Mouse (Mus musculus): Measurements from ENCODE around the gene Plce1. TPM values are rescaled to one million over a fixed set of nuclear protein-coding genes. Genes with fewer than 3 reads are reported as not detected.
"Not testable (repeated sequence)": the region's sequence is repeated elsewhere in the genome, so short reads cannot be mapped to it uniquely, and the experiment has no call there.

Plce1 gene
- polyA plus RNA-seq, 1 experiment from 2014 or later: 3.3 TPM

DNA sequence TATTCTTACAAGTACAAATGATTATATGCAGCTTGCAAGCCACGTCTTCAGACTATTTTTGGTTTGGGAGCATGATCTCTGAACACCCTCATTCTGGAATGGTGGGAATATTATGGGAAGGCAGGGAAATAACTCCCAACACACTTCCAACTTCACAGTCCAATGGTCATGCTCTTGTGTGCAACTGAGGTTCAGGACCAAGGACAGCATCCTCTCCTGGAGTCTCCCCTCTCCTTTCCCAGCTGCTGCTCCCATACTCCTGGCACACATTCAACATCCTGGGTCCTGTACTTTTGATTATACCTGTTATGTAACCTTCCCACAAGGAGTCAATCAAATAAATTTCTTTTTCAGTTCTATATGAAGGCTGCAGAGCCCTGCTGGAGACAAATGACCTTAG is 77.9 kb downstream of the Plce1 start:
- H3K4me1 ChIP-seq: no peaks in the 10 kb centered on the region
- no peak overlapping the region for H3K9ac ChIP-seq
- H3K27me3 ChIP-seq: no peaks in the 10 kb centered on the region
- H3K27ac ChIP-seq: no peak overlapping the region
- no peaks in the 10 kb centered on the region for H3K9me3 ChIP-seq
- H3K4me2 ChIP-seq: no peak overlapping the region
- H3K36me3 ChIP-seq: no peaks in the 10 kb centered on the region
- 39% methylated on average over 1 of the region's 1 CpGs for WGBS
- ATAC-seq (ENCODE audit: borderline replicate concordance, extremely low read depth, low FRiP score, low TSS enrichment): no peak
- H3K4me3 ChIP-seq: no peak overlapping the region

DNA sequence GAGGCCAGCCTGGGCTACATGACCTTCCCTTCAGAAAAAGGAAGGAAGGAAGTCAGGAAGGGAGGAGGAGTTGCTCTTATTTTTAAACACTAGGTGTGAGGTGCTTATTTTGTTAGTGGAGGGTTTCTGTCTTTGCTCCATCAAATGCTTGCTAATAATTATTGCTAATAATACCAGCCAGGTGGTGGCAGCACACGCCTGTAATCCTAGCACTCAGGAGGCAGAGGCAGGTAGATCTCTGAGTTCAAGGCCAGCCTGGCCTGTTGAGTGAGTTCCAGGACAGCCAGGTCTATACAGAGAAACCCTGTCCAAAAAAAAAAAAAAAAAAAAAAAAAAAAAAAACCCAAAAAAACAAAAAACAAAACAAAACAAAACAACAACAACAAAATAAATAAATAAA is 81.0 kb downstream of the Plce1 start:
- H3K4me1 ChIP-seq; H3K4me2 ChIP-seq; H3K27ac ChIP-seq; H3K9ac ChIP-seq; H3K9me3 ChIP-seq; ATAC-seq (ENCODE audit: borderline replicate concordance, extremely low read depth, low FRiP score, low TSS enrichment); H3K4me3 ChIP-seq; H3K36me3 ChIP-seq; H3K27me3 ChIP-seq: not testable (repeated sequence)
- WGBS: 92% methylated on average over 1 of the region's 1 CpGs

DNA sequence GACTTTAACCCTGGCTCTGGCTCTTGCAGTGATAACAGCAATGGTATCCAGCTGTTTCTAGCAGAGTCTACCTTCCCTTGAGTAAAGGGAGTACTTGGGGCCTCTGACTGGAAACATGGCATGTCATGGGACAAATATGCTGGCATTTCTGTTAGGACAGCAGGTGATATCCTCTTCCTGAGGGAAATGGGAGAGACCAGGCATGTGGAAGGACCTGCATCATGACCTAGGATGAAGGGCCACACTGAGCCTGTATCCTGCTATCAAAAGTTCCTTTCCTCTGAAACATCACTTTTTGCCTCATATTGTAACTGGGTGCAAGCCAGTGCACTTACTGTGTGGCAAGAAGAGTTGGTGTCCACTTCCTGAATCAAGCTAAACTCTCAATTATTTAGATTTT is 85.2 kb downstream of the Plce1 start:
- Histone ChIP-seq H3K36me3 (no peaks in the 10 kb centered on the region), H3K27ac (no peak overlapping the region), H3K4me1 (peaks cover 4% of the 10 kb centered on the region; the same call in 1 of the 2 replicates), H3K9ac (no peak overlapping the region), H3K4me2 (no peak overlapping the region), H3K9me3 (no peaks in the 10 kb centered on the region), H3K4me3 (no peak overlapping the region), H3K27me3 (no peaks in the 10 kb centered on the region)
- ATAC-seq (ENCODE audit: borderline replicate concordance, extremely low read depth, low FRiP score, low TSS enrichment): no peak

DNA sequence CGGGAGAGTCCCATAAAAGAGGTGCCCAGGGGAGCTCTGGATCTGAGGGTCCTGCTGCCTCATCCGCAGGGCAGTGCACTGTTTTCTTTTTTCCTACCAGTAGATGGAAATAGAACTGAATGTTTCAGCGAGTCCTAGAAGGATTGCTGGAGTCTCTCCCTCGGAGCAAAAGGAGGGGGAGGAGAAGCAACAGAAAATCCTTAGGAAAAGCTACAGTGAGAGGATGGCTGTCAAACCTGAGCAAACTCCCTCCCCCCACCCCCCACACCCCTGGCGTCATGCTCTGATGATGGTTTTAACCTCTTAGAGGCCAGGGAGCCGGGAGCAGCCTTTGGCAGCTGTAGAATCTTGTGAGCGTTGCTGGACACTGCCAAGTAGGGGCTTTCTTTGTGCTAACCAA is 85.8 kb downstream of the Plce1 start:
- peak overlapping the region; percentile 21; the same call in 1 of the 2 replicates for H3K4me2 ChIP-seq
- no peak overlapping the region for H3K9ac ChIP-seq
- H3K27me3 ChIP-seq: no peaks in the 10 kb centered on the region
- no peaks in the 10 kb centered on the region for H3K36me3 ChIP-seq
- WGBS: 11% methylated on average over 7 of the region's 7 CpGs
- peak; percentile 49; the same call in 1 of the 2 replicates for ATAC-seq (ENCODE audit: borderline replicate concordance, extremely low read depth, low FRiP score, low TSS enrichment)
- no peaks in the 10 kb centered on the region for H3K9me3 ChIP-seq
- no peak overlapping the region for H3K27ac ChIP-seq
- no peak overlapping the region for H3K4me3 ChIP-seq
- H3K4me1 ChIP-seq: peaks cover 4% of the 10 kb centered on the region; the same call in 1 of the 2 replicates

DNA sequence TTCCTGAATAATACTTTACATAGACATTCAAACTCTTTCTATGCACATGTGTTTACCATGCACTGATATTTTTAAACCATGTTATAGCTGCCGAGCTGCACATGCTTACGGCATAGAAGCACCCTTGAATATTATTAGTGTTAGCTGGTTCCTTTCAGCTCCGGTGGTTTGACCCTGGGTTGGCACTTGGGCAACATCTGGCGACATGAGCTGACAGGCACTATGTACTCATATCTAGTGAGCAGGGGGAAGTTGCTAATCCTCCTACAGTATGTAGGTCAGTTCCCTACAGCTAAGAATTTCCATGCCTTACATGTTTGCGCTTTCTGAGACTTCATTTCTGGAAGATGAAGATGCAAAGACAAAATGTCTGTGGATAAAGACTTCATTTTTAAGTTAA is 86.4 kb downstream of the Plce1 start:
- H3K9ac ChIP-seq: no peak overlapping the region
- no peaks in the 10 kb centered on the region for H3K27me3 ChIP-seq
- H3K4me3 ChIP-seq: no peak overlapping the region
- no peak for ATAC-seq (ENCODE audit: borderline replicate concordance, extremely low read depth, low FRiP score, low TSS enrichment)
- H3K36me3 ChIP-seq: no peaks in the 10 kb centered on the region
- H3K27ac ChIP-seq: no peak overlapping the region
- H3K4me1 ChIP-seq: peaks cover 4% of the 10 kb centered on the region; the same call in 1 of the 2 replicates
- no peak overlapping the region for H3K4me2 ChIP-seq
- no peaks in the 10 kb centered on the region for H3K9me3 ChIP-seq
- 50% methylated on average over 5 of the region's 5 CpGs for WGBS

DNA sequence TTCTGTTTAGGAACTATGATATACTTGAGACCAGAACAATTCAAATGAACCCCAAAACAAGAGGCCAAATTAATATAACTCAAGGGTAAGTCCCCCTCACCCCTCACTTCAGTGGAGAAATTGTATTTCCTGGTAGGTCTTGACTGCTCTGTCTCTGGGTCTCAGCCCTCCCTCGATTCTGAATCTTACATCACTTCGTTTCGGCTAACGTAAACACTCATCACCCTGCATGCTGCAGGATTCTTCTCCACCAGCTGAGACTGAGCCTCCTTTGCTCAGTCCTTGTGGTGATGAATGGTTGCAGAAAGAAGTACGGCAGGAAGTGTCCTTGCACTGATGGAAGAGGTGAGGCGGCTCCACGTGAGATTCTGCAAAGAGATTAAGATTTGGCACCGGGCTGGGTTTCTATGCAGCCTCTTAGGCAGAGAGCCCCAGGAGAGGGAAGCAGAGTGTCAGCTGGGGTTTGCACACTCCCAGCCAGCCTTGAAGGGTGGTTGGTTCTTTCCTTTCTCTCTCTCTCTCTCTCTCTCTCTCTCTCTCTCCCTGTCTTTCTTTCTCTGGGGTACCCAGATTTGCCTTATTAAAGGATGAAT is 97.7 kb downstream of the Plce1 start:
- ATAC-seq (ENCODE audit: borderline replicate concordance, extremely low read depth, low FRiP score, low TSS enrichment): peak; percentile 69; the same call in 1 of the 2 replicates
- Histone ChIP-seq H3K27ac (no peak overlapping the region), H3K36me3 (no peaks in the 10 kb centered on the region), H3K4me2 (peak overlapping the region; percentile 32; the same call in 1 of the 2 replicates), H3K9ac (no peak overlapping the region), H3K4me3 (no peak overlapping the region), H3K4me1 (peaks cover 14% of the 10 kb centered on the region), H3K27me3 (no peaks in the 10 kb centered on the region), H3K9me3 (no peaks in the 10 kb centered on the region)
- WGBS: 4% methylated on average over 8 of the region's 8 CpGs

DNA sequence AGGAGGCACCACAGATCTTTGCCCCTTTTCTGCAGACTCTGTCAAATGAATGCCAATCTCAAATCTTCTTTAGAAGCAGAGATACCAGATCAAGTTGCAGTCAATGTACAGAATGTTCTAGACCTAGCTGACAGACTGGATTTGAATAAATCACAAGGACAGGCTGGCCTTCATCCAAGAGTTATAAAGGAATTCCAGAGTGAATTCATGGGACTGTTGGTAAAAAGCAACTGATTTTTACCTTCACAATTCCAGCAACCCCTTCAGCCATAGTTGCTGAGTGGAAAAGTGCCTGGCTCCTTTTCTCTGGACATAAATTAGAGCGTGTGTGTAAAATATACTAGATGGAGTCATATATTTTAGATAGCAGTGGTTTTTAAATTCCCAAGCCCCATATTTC is 102.0 kb downstream of the Plce1 start:
- Histone ChIP-seq H3K36me3 (no peaks in the 10 kb centered on the region), H3K9me3 (no peaks in the 10 kb centered on the region), H3K9ac (no peak overlapping the region), H3K27ac (no peak overlapping the region), H3K4me1 (peaks cover 22% of the 10 kb centered on the region), H3K4me2 (no peak overlapping the region), H3K27me3 (no peaks in the 10 kb centered on the region), H3K4me3 (no peak overlapping the region)
- WGBS: 63% methylated on average over 1 of the region's 1 CpGs
- ATAC-seq (ENCODE audit: borderline replicate concordance, extremely low read depth, low FRiP score, low TSS enrichment): no peak

DNA sequence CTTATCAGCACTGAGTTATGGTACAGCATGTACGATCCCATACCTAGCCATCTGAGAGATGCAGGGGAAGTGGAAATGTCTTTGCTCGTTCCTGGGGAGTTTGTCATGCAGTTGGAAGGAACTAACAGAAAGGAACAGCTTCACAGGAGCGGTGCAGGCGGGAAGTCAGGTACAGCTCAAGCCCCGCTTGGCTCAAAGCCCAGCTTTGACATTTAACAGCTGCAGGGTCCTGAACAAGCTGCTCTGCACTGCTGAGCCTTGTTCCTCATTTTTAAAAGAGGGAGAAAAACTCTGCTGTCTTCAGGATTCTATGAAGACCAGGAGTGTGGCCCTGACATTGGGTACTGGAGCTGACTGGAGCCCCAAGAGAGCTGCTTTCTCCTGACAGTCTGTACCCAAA is 106.7 kb downstream of the Plce1 start:
- Histone ChIP-seq H3K36me3 (no peaks in the 10 kb centered on the region), H3K27me3 (no peaks in the 10 kb centered on the region), H3K9me3 (no peaks in the 10 kb centered on the region), H3K4me3 (no peak overlapping the region), H3K27ac (no peak overlapping the region), H3K4me2 (no peak overlapping the region), H3K9ac (no peak overlapping the region), H3K4me1 (peaks cover 26% of the 10 kb centered on the region)
- peak; percentile 55; the same call in 1 of the 2 replicates for ATAC-seq (ENCODE audit: borderline replicate concordance, extremely low read depth, low FRiP score, low TSS enrichment)
- 12% methylated on average over 5 of the region's 5 CpGs for WGBS

DNA sequence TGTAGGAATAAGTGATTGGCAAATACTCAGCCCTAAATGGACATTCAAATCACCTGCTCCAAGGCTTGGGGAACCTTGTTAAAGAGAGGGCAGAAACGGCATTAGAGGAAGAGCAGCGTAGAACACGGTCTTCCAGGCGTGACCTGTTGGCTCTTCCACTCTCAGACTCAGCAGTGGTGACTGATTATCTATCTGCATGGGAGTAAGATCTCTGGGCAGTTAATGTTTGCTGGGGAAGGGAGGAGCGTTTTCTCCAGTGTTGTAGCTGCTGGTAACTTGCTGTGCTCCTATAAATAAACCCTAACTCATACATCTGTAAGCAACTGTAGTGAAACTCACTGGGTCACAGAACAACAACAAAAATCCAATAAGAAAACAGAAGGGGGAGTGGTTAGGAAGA is 108.6 kb downstream of the Plce1 start:
- Histone ChIP-seq H3K4me1 (peaks cover 37% of the 10 kb centered on the region), H3K27ac (no peak overlapping the region), H3K4me3 (no peak overlapping the region), H3K9me3 (no peaks in the 10 kb centered on the region), H3K27me3 (no peaks in the 10 kb centered on the region), H3K36me3 (no peaks in the 10 kb centered on the region), H3K4me2 (no peak overlapping the region), H3K9ac (no peak overlapping the region)
- WGBS: 74% methylated on average over 5 of the region's 5 CpGs
- ATAC-seq (ENCODE audit: borderline replicate concordance, extremely low read depth, low FRiP score, low TSS enrichment): no peak

DNA sequence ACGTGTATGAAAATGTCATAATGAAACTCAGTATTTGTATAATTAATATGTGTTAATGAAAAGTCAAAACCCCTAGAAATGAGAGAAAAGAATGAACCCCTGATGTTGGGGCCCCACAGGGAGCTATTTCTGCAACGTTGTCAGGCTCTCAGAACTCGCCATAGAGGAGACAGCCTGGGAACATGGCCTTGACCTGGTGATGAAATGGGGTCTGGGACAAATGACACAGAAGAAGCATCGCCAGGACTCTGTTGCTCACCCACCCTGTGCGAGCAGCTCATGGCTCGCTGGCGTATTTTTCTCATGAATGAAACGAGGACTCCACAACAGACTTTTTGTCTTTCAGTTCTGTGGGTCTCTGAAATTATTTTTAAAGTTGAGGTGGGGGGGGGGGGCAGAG is 109.0 kb downstream of the Plce1 start:
- Histone ChIP-seq H3K9ac (no peak overlapping the region), H3K27me3 (no peaks in the 10 kb centered on the region), H3K27ac (no peak overlapping the region), H3K4me1 (peaks cover 37% of the 10 kb centered on the region), H3K9me3 (no peaks in the 10 kb centered on the region), H3K4me3 (no peak overlapping the region), H3K4me2 (no peak overlapping the region), H3K36me3 (no peaks in the 10 kb centered on the region)
- no peak for ATAC-seq (ENCODE audit: borderline replicate concordance, extremely low read depth, low FRiP score, low TSS enrichment)
- 82% methylated on average over 8 of the region's 8 CpGs for WGBS

DNA sequence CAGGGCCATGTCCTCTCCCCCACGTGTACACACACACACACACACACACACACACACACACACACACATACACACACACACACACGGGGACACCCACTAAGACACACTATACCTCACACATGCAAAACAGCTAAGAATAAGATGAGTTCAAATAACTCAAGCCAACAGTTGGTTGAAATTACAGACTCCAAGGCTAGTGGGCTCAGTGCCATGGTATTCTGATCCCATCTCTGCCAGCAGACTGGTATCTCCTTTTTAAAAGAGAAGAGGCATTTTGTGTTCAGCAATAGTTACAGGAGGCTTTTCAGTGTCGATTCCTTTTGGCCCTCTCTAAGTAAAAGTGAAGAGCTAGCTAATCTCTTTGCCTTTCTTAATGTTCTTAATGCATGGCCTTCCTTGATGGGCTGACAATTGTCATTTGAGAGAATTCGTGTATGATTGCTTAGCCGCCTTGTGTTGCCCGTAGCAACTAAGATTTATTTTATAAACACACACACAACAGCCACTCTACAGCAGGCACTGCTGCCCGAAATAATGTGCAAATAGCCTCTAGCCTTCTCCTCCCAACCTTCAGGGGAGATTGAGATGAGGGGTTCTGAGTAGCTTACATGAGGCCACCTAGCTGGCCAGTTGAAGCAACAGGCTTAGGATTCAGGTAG is 111.8 kb downstream of the Plce1 start:
- 39% methylated on average over 7 of the region's 7 CpGs for WGBS
- no peak for ATAC-seq (ENCODE audit: borderline replicate concordance, extremely low read depth, low FRiP score, low TSS enrichment)
- H3K27ac ChIP-seq: 0 out of 2 replicates have a peak overlapping the region, but pooled peaks have one; percentile 18
- H3K9me3 ChIP-seq: no peaks in the 10 kb centered on the region
- H3K36me3 ChIP-seq: no peaks in the 10 kb centered on the region
- H3K4me2 ChIP-seq: no peak overlapping the region
- no peak overlapping the region for H3K9ac ChIP-seq
- H3K4me3 ChIP-seq: no peak overlapping the region
- no peaks in the 10 kb centered on the region for H3K27me3 ChIP-seq
- H3K4me1 ChIP-seq: peaks cover 30% of the 10 kb centered on the region

DNA sequence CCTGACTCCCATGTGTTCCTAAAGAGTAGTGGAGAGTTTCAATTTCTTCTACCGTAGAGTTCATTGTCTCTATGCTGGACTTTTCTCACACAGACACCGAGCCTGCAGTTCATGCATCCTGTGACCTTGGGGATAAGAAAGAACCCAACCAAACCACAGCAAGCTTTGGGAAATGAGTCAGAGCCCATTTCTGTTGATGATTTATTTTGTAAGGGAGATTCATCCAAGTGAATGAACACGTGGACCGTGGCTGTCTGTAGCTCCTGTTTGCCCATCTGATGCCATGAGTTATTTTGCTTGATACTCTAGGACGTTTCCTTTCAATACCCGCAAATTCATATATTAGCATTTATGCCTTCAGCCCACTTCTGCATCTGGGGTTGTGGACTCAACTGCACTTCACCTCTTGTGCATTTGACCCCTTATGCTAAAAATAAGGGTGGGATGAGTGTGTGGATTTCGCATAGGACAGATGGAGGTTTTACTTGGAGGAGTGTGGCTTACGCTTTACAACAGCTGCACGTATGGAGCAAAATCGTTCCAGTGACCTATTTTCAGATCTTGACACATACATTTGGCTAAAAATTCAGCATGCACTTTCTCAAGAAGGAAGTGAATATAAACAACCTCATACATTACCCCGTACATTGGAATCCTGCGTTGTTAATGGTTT is 112.5 kb downstream of the Plce1 start:
- H3K4me2 ChIP-seq: no peak overlapping the region
- H3K9ac ChIP-seq: no peak overlapping the region
- H3K36me3 ChIP-seq: no peaks in the 10 kb centered on the region
- H3K9me3 ChIP-seq: no peaks in the 10 kb centered on the region
- H3K4me1 ChIP-seq: peaks cover 27% of the 10 kb centered on the region
- no peaks in the 10 kb centered on the region for H3K27me3 ChIP-seq
- no peak for ATAC-seq (ENCODE audit: borderline replicate concordance, extremely low read depth, low FRiP score, low TSS enrichment)
- H3K27ac ChIP-seq: peak overlapping the region; percentile 24; the same call in 1 of the 2 replicates
- WGBS: 54% methylated on average over 12 of the region's 12 CpGs
- no peak overlapping the region for H3K4me3 ChIP-seq
